Mouse (Mus musculus) layer of hippocampus, adult 2 months (tissue): ENCODE results near the gene Map3k5. TPM values are rescaled to one million over a fixed set of nuclear protein-coding genes. Genes with fewer than 3 reads are reported as not detected.

ENCODE experiments used
- DNase-seq, 2 experiments: peaks; one replicate each; pipeline ENCODE4 v3.0.0; 2022; ENCODE audit warnings: low spot score in 2 of 2
- H3K27ac ChIP-seq: fragments of 200-600 bp; 2 replicates; pipeline ENCODE4 v1.8.1; 2022
- H3K4me3 ChIP-seq: fragments of 200-600 bp; 2 replicates; pipeline ENCODE4 v1.8.1; 2022; ENCODE audit warnings: mild to moderate bottlenecking
- CTCF ChIP-seq: fragments of 200-600 bp; conservative IDR thresholded peaks from 2 replicates; pipeline ENCODE4 v1.8.1; 2022; ENCODE audit warnings: antibody characterized with exemption, mild to moderate bottlenecking, moderate library complexity
- total RNA-seq, 2 experiments: library from RNA; stranded (reverse); gene quantifications; 2 replicates each; pipeline ENCODE4 v1.2.3; 2021

Map3k5 gene
- total RNA-seq, 2 experiments from 2014 or later = 30.6 to 33.1 TPM

DNA sequence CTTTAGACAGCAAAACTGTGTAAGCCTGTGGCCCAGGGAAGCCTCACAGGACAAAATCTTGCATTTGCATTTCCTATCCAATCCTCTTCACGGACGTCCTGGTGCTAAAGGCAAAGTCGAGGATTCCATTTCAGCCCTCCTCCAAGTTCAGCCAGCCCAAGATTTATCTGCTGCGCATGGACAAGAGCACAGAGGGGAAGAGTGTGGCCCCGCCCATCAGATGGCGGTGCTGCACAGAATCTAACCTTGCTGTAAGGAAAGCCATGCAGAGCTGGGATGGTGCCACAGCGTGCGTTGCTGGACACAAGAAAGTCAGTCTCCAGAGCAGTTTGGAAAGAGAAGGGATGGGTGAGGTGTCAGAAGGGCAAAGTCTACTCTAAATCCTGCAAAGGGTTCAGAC is 226.6 kb downstream of the Map3k5 start:
- no peak for DNase-seq
- Histone ChIP-seq H3K27ac (no peak overlapping the region), H3K4me3 (no peak overlapping the region)
- no peak for TF ChIP-seq CTCF

- Histone ChIP-seq H3K4me3 (no peak overlapping the region), H3K27ac (no peak overlapping the region)
- DNase-seq = no peak
- TF ChIP-seq CTCF = no peak
Measured at GRCm38 (mm10) chr10:20164810-20165209, 230.5 kb downstream of the Map3k5 start.

- DNase-seq = no peak
Measured at GRCm38 (mm10) chr10:20166797-20167196, 232.5 kb downstream of the Map3k5 start.

DNA sequence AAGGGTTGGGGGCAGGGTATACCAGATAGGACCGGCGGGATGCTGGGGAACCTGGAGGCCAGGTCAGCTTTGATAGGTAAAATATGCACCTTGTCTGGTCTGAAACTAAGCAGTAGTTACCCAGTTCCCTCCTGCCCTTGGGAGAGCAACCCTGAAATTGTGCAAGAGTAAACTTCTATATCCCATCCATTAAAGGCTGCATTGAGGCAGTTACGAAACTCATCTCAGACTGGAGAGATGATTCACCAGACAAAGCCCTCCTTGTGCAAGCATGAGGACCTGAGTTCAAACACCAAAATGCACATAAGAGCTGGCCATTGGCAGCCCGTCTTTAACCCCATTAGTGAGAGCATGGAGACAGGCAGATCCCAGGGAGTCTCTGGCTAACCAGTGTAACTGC is 233.2 kb downstream of the Map3k5 start:
- Histone ChIP-seq H3K27ac (no peak overlapping the region), H3K4me3 (no peak overlapping the region)
- no peak for DNase-seq
- TF ChIP-seq CTCF = no peak

More at GRCm38 (mm10) chr10:20166797-20167196, 232.5 kb downstream of the Map3k5 start:
- no peak overlapping the region for H3K27ac ChIP-seq
- no peak overlapping the region for H3K4me3 ChIP-seq
- no peak for TF ChIP-seq CTCF

- DNase-seq = no peak
- Histone ChIP-seq H3K4me3 (no peak overlapping the region; the same call in 1 of the 2 replicates), H3K27ac (peak overlapping the region; percentile 96; the same call in 1 of the 2 replicates)
- TF ChIP-seq CTCF = no peak
Measured at GRCm38 (mm10) chr10:20169182-20169674, 235.0 kb downstream of the Map3k5 start.

GRCm38 (mm10) chr10:20169927-20170604 is 235.8 kb downstream of the Map3k5 start:
- DNase-seq = no peak
- Histone ChIP-seq H3K27ac (peak overlapping the region; percentile 96), H3K4me3 (peak overlapping the region; percentile 65)
- no peak for TF ChIP-seq CTCF

DNA sequence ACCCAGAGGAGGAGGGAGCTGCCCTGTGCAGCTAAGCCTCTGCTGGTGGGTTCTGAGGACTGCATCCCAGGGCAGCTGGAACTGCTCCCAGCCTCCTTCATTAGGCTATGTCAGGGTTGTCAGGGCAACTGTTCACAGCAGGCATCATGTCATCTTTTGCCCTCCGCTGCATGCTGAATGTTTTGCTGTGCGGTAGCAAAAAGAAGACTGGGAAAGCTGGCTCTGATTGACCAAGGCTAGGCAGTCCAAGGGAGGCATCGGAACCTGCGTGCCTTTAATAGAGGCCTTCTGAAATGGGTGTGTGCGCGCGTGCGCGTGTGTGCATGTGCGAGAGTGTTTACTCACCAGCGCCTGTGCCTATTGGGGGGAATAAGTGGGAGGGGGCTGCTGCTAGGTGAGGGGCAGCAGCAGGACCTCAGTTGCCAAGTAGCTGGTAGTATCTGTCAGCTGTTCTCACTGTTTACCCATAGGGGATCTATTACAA is 236.4 kb downstream of the Map3k5 start:
- peak; percentile 93 for TF ChIP-seq CTCF
- Histone ChIP-seq H3K4me3 (peak overlapping the region; percentile 65), H3K27ac (peak overlapping the region; percentile 96)
- peak; percentile 76 to 88 for DNase-seq

GRCm38 (mm10) chr10:20171209-20171608 is 236.9 kb downstream of the Map3k5 start:
- no peak for TF ChIP-seq CTCF
- peak overlapping the region; percentile 65 for H3K4me3 ChIP-seq
- no peak for DNase-seq
- peak overlapping the region; percentile 96 for H3K27ac ChIP-seq

- Histone ChIP-seq H3K27ac (peak overlapping the region; percentile 96), H3K4me3 (peak overlapping the region; percentile 65)
- no peak for TF ChIP-seq CTCF
- DNase-seq = no peak
Measured at GRCm38 (mm10) chr10:20171756-20172155, 237.5 kb downstream of the Map3k5 start.

DNA sequence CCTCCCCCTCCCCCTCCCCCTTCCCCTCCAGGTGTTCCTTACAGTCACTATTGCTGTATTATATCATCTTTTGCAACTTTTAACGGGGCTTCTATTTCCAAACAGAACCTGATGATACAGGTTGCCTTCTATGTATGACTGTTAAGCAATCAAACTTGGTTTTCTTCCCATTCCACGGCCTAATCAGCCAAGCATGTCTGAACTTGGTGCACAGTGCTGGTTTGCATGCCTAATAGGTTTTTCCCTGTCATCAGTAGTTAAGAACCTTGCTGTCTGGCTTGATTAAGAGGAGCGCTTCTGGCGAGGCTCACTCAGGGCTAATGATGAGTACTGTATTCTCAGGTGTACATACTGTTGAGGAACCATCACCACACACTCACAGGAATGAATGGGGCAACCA is 239.5 kb downstream of the Map3k5 start:
- no peak for DNase-seq
- H3K27ac ChIP-seq = peak overlapping the region; percentile 71
- H3K4me3 ChIP-seq = peak overlapping the region; percentile 27
- no peak for TF ChIP-seq CTCF

DNA sequence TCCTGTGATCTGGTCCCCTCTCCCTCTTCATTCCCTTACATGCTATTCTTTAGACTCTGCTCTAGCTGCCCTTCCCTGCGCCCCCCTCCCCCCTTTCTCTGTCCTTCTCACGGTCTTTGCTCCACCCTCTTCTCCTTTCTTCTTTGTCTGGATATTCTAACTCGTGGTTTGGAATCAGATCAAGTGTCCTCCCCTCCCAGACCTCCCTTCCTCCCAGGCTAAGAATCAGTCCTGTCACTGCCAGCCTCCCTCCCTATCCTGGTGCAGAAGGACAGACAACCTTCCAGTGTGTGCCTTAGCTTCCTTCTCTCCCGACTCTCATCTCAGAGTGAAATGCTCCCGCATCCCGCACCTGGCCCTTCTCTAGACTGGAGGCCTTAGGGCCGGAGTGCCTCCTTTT is 241.8 kb downstream of the Map3k5 start:
- H3K27ac ChIP-seq = peak overlapping the region; percentile 85
- no peak overlapping the region for H3K4me3 ChIP-seq
- no peak for TF ChIP-seq CTCF
- DNase-seq = peak in 1 of 2 experiments; percentile 39

- H3K4me3 ChIP-seq = no peak overlapping the region
- DNase-seq = no peak
- H3K27ac ChIP-seq = peak overlapping the region; percentile 61; the same call in 1 of the 2 replicates
- TF ChIP-seq CTCF = no peak
Measured at GRCm38 (mm10) chr10:20178807-20179605, 244.7 kb downstream of the Map3k5 start.

DNA sequence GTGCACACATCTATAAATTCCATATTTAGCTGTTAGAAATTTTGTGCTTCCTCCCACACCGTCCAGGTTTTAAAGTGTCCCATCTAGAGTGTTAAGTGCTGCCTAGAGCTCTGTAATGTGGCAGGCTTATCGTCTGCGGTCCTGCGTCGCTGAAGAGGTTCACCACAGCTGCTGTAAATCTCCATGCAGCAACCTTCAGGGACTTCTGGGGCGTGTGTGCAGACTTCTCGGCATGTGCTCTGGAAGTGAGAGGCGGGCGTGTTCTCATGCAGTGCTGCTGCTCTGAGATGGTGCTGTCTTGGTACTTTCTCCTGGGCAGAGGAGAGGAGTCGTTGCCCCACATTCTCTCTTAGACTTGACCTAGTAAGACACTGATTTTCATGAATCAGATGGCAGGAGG is 246.9 kb downstream of the Map3k5 start:
- no peak overlapping the region for H3K4me3 ChIP-seq
- no peak for DNase-seq
- peak overlapping the region; percentile 39; the same call in 1 of the 2 replicates for H3K27ac ChIP-seq
- TF ChIP-seq CTCF = no peak
